Mouse (Mus musculus) adrenal gland, adult 8-10 months (tissue): ENCODE results near the gene Haspin. TPM values are rescaled to one million over a fixed set of nuclear protein-coding genes. Genes with fewer than 3 reads are reported as not detected.

Experiments
- DNase-seq: peaks from one replicate; pipeline ENCODE4 v3.0.0; 2022
- total RNA-seq, 4 experiments: library from RNA; stranded (reverse); gene quantifications; 2 replicates each; pipeline ENCODE4 v1.2.4; 2022

The Haspin gene
- total RNA-seq, 4 experiments from 2014 or later, result 0.26 to 0.71 (median 0.49) TPM

DNA sequence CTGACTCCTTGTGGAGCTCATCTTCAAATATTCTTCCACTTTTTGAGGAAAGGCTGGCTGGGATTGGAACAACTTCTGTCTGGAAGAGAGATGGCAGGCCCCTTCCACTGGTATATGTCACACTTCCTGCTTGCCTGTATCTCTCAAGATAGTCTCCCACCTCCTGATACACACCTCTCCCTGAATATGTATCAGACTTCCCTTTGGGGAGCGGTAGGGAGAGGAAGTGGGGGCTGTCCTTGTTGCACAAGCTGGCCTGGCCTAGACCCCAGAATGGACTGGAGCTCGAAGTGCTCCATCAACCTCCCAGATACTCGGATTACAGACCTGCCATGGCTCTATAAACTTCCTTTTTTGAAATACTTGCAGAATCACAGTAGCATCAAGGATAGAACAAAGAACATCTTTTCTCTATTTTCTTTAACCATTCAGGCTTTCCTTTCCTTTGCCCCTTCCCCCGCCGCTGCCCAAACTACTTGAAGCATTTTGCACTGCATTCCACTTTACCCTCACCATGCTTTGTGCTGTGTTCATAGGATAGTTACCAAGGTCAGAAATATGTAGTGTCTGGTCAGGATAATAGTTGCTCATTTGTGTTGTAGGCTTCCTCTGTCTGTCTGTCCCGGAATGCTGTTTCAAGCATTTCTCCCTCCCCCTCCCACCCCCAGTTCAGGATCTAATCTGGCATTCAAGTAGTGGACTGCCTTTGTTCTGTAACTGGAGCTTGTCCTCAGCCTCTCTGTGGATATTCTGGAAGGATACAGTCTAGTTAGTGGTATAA is 50.2 kb downstream of the Haspin start:
- DNase-seq, result no peak

Other genes with a start within 250 kb of the Haspin start
- 10 to 100 TPM; 10.6 to 19.8 (median 12.4) TPM for gene Atp2a3, start 177.1 kb downstream of the Haspin start, total RNA-seq
- under 1 TPM; 0.38 to 0.66 (median 0.46) TPM for gene P2rx1, start 139.2 kb downstream of the Haspin start, total RNA-seq
- 10 to 100 TPM in 2 of 4 experiments, 1 to 10 TPM in 2; 4.9 to 16.6 (median 10.8) TPM for gene Camkk1, start 119.3 kb downstream of the Haspin start, total RNA-seq
- gene Ncbp3, start 90.5 kb downstream of the Haspin start, total RNA-seq, result 10 to 100 TPM; 11.7 to 19.3 (median 14.4) TPM
- under 1 TPM; 0.49 to 0.91 (median 0.60) TPM for gene Itgae, start 47.7 kb downstream of the Haspin start, total RNA-seq
- gene P2rx5, start 22.1 kb upstream of the Haspin start, total RNA-seq, result 1 to 10 TPM; 2.2 to 5.2 (median 2.6) TPM
- 10 to 100 TPM; 47.4 to 77.6 (median 63.9) TPM for gene Emc6, start 38.7 kb upstream of the Haspin start, total RNA-seq
- 100 to 1,000 TPM in 1 of 4 experiments, 10 to 100 TPM in 3; 61.0 to 105 (median 84.6) TPM for gene Tax1bp3, start 38.8 kb upstream of the Haspin start, total RNA-seq
- gene Ctns, start 60.7 kb upstream of the Haspin start, total RNA-seq, result 10 to 100 TPM; 15.3 to 26.2 (median 20.2) TPM
- gene Shpk, start 61.2 kb upstream of the Haspin start, total RNA-seq, result 10 to 100 TPM; 12.0 to 19.3 (median 14.2) TPM
- gene Trpv1, start 96.0 kb upstream of the Haspin start, total RNA-seq, result under 1 TPM in 2 of 4 experiments, not detected in 2; 0.20 to 0.81 TPM
- under 1 TPM; 0.08 to 0.15 (median 0.14) TPM for gene Trpv3, start 129.1 kb upstream of the Haspin start, total RNA-seq
- gene Aspa, start 191.3 kb upstream of the Haspin start, total RNA-seq, result 10 to 100 TPM in 1 of 4 experiments, 1 to 10 TPM in 3; 5.7 to 12.9 (median 7.3) TPM
- not detected for gene Gm49340, start 191.4 kb upstream of the Haspin start, total RNA-seq
- under 1 TPM in 3 of 4 experiments, not detected in 1; 0.38 to 0.67 (median 0.52) TPM for gene Spata22, start 191.4 kb upstream of the Haspin start, total RNA-seq
- gene Olfr20, start 212.5 kb upstream of the Haspin start, total RNA-seq, result not detected
- not detected for gene Olfr376, start 233.0 kb upstream of the Haspin start, total RNA-seq